Comparison of ENCODE assay signal across 8 mouse cellular contexts in genomic region chr10:80931153-80931671, GRCm38 (mm10). TPM values are rescaled to one million over a fixed set of nuclear protein-coding genes. Genes with fewer than 3 reads are reported as not detected.
DNase-seq lines count a peak whose midpoint lies in the region; ATAC-seq lines count a peak whose summit lies in the region.

No protein-coding gene starts in this region.

- H3K4me1 ChIP-seq in forebrain, embryonic 10.5 days: peaks cover 86% of the 10 kb centered on the region
- peaks cover 61% of the 10 kb centered on the region for H3K4me1 ChIP-seq in hindbrain, embryonic 15.5 days (replicated peaks)
- peaks cover 43% of the 10 kb centered on the region for H3K4me1 ChIP-seq in liver, embryonic 16.5 days (ENCODE audit: control insufficient read depth, low read depth, low read length)

- no peak for ATAC-seq in hindbrain, embryonic 15.5 days (ENCODE audit: low FRiP score, low read depth)
- no peak for ATAC-seq in liver, embryonic 16.5 days (ENCODE audit: low read depth)

- H3K27ac ChIP-seq in forebrain, embryonic 10.5 days: peak overlapping the region; percentile 66; the same call in 1 of the 2 replicates
- no peak overlapping the region for H3K27ac ChIP-seq in hindbrain, embryonic 15.5 days (replicated peaks)
- H3K27ac ChIP-seq in liver, embryonic 16.5 days (ENCODE audit: low read length): no peak overlapping the region

- peak; percentile 64 for DNase-seq in adrenal gland, postnatal 10 days
- DNase-seq in adrenal gland, adult 8-10 months: no peak
- DNase-seq in 3T3-L1 (ENCODE audit: low read depth, low spot score): peak; percentile 66
- DNase-seq in forebrain, embryonic 10.5 days (ENCODE audit: extremely low spot score, low spot score): peak; percentile 21
- no peak for DNase-seq in frontal cortex, postnatal 10 days (ENCODE audit: low spot score in 2 of 2)
- DNase-seq in testis, postnatal 10 days (ENCODE audit: low spot score): no peak

- no peaks in the 10 kb centered on the region for H3K9me3 ChIP-seq in forebrain, embryonic 10.5 days
- H3K9me3 ChIP-seq in hindbrain, embryonic 15.5 days: no peaks in the 10 kb centered on the region
- no peaks in the 10 kb centered on the region for H3K9me3 ChIP-seq in liver, embryonic 16.5 days (replicated peaks; ENCODE audit: control insufficient read depth, low read length)

- H3K4me2 ChIP-seq in hindbrain, embryonic 15.5 days: peak overlapping the region; percentile 95
- peak overlapping the region; percentile 92 for H3K4me2 ChIP-seq in liver, embryonic 16.5 days (ENCODE audit: low read depth, low read length)

- no peak overlapping the region; the same call in 1 of the 2 replicates for H3K9ac ChIP-seq in hindbrain, embryonic 15.5 days
- H3K9ac ChIP-seq in liver, embryonic 16.5 days (ENCODE audit: low read depth, low read length): no peak overlapping the region; the same call in 1 of the 2 replicates

- WGBS in forebrain, embryonic 10.5 days: 3% methylated on average over 13 of the region's 14 CpGs
- 2% methylated on average over 14 of the region's 14 CpGs for WGBS in hindbrain, embryonic 15.5 days
- 15% methylated on average over 14 of the region's 14 CpGs for WGBS in liver, embryonic 16.5 days (ENCODE audit: insufficient replicate concordance)

- H3K4me3 ChIP-seq in forebrain, embryonic 10.5 days: peak overlapping the region; percentile 57
- peak overlapping the region; percentile 54 for H3K4me3 ChIP-seq in hindbrain, embryonic 15.5 days
- H3K4me3 ChIP-seq in liver, embryonic 16.5 days (ENCODE audit: low read depth, low read length): peak overlapping the region; percentile 60

- peaks cover 70% of the 10 kb centered on the region for H3K27me3 ChIP-seq in forebrain, embryonic 10.5 days (ENCODE audit: poor library complexity, severe bottlenecking)
- peaks cover 37% of the 10 kb centered on the region for H3K27me3 ChIP-seq in hindbrain, embryonic 15.5 days
- peaks cover 67% of the 10 kb centered on the region for H3K27me3 ChIP-seq in liver, embryonic 16.5 days (ENCODE audit: control insufficient read depth, insufficient read depth, low read depth, low read length)

- no peaks in the 10 kb centered on the region for H3K36me3 ChIP-seq in forebrain, embryonic 10.5 days (replicated peaks)
- H3K36me3 ChIP-seq in hindbrain, embryonic 15.5 days: no peaks in the 10 kb centered on the region
- H3K36me3 ChIP-seq in liver, embryonic 16.5 days (ENCODE audit: control insufficient read depth, insufficient read depth): no peaks in the 10 kb centered on the region

RNA-seq across cellular contexts. Expression of gene Gadd45b, which starts 1.3 kb away (rescaled TPM):
- total RNA-seq in adrenal gland, postnatal 10 days (2021): 10 to 100 TPM; 11.7 to 44.5 TPM
- 100 to 1,000 TPM in 1 of 4 experiments, 10 to 100 TPM in 3; 17.5 to 112 (median 73.6) TPM for total RNA-seq in adrenal gland, adult 8-10 months (2022)
- polyA plus RNA-seq in forebrain, embryonic 10.5 days (2016; fragmentation: Nextera tagmentation; extraction: Ambion mirVana): 5.9 and 6.3 TPM in 2 replicates
- 6.9 and 8.5 TPM in 2 replicates for polyA plus RNA-seq in hindbrain, embryonic 15.5 days (2015; fragmentation: Nextera tagmentation; extraction: Ambion mirVana)
- 4.0 and 5.0 TPM in 2 replicates for polyA plus RNA-seq in liver, embryonic 16.5 days (2015; fragmentation: Nextera tagmentation; extraction: Ambion mirVana)

RNA-seq across cellular contexts. Expression of gene Lmnb2, which starts 13.2 kb away (rescaled TPM):
- total RNA-seq in adrenal gland, postnatal 10 days (2021): 10 to 100 TPM; 14.5 to 16.5 TPM
- 10 to 100 TPM; 10.0 to 17.2 (median 15.2) TPM for total RNA-seq in adrenal gland, adult 8-10 months (2022)
- polyA plus RNA-seq in forebrain, embryonic 10.5 days (2016; fragmentation: Nextera tagmentation; extraction: Ambion mirVana): 85.6 and 89.5 TPM in 2 replicates
- 38.4 and 40.9 TPM in 2 replicates for polyA plus RNA-seq in hindbrain, embryonic 15.5 days (2015; fragmentation: Nextera tagmentation; extraction: Ambion mirVana)
- 10.3 TPM in 2 replicates for polyA plus RNA-seq in liver, embryonic 16.5 days (2015; fragmentation: Nextera tagmentation; extraction: Ambion mirVana)

RNA-seq across cellular contexts. Expression of gene Timm13, which starts 30.4 kb away (rescaled TPM):
- 100 to 1,000 TPM; 271 to 285 TPM for total RNA-seq in adrenal gland, postnatal 10 days (2021)
- total RNA-seq in adrenal gland, adult 8-10 months (2022): 100 to 1,000 TPM; 154 to 235 (median 185) TPM
- polyA plus RNA-seq in forebrain, embryonic 10.5 days (2016; fragmentation: Nextera tagmentation; extraction: Ambion mirVana): 395 and 401 TPM in 2 replicates
- polyA plus RNA-seq in hindbrain, embryonic 15.5 days (2015; fragmentation: Nextera tagmentation; extraction: Ambion mirVana): 329 and 342 TPM in 2 replicates
- polyA plus RNA-seq in liver, embryonic 16.5 days (2015; fragmentation: Nextera tagmentation; extraction: Ambion mirVana): 151 and 160 TPM in 2 replicates

RNA-seq across cellular contexts. Expression of gene Tmprss9, which starts 59.6 kb away (rescaled TPM):
- under 1 TPM; 0.09 to 0.12 TPM for total RNA-seq in adrenal gland, postnatal 10 days (2021)
- total RNA-seq in adrenal gland, adult 8-10 months (2022): under 1 TPM in 1 of 4 experiments, not detected in 3; 0.18 TPM
- 0.05 TPM in 1 of 2 replicates, not detected in the other for polyA plus RNA-seq in forebrain, embryonic 10.5 days (2016; fragmentation: Nextera tagmentation; extraction: Ambion mirVana)
- polyA plus RNA-seq in hindbrain, embryonic 15.5 days (2015; fragmentation: Nextera tagmentation; extraction: Ambion mirVana): 0.22 and 0.33 TPM in 2 replicates
- 0.04 TPM in 1 of 2 replicates, not detected in the other for polyA plus RNA-seq in liver, embryonic 16.5 days (2015; fragmentation: Nextera tagmentation; extraction: Ambion mirVana)

Comparison
In these comparisons a context has a peak if more than half of its experiments do, and no peak if none do; other contexts are left out.
1. DNase-seq: peak in adrenal gland, postnatal 10 days (single experiment), 3T3-L1 (single experiment) and forebrain, embryonic 10.5 days (single experiment); none in adrenal gland, adult 8-10 months (single experiment), frontal cortex, postnatal 10 days (0 of 2) and testis, postnatal 10 days (single experiment).
2. Peak in every context shown above with its lines, with median percentiles within 50 percentile points of each other: H3K4me3 ChIP-seq.